Mouse (Mus musculus) liver, embryonic 11.5 days (tissue): ENCODE measurements around the gene Pan3. TPM values are rescaled to one million over a fixed set of nuclear protein-coding genes. Genes with fewer than 3 reads are reported as not detected.
A peak's percentile ranks its signal among the peaks of the same experiment; 100 is the strongest.
"Not testable (repeated sequence)": the region's sequence is repeated elsewhere in the genome, so short reads cannot be mapped to it uniquely, and the experiment has no call there.

Source experiments
- ATAC-seq: fragments of 200-750 bp; cut with Nextera tagmentation; replicated peaks from 2 replicates; pipeline ENCODE4 v1.8.0; 2017; ENCODE audit warnings: moderate number of reproducible peaks, mild to moderate bottlenecking, moderate TSS enrichment, moderate library complexity; ENCODE audit not compliant: low FRiP score
- DNase-seq: peaks from one replicate; pipeline ENCODE4 v3.0.0-alpha.2; 2017; ENCODE audit warnings: low spot score
- H3K27ac ChIP-seq: fragments of 300-500 bp; sonication (generic); 2 replicates; pipeline ENCODE4 v1.5.1; 2014; ENCODE audit warnings: mild to moderate bottlenecking, low read depth, low read length, control low read depth
- H3K27me3 ChIP-seq: fragments of 300-500 bp; sonication (generic); replicated peaks from 2 replicates; pipeline ENCODE4 v1.6.1; 2014; ENCODE audit warnings: low read length, mixed read lengths; ENCODE audit not compliant: control insufficient read depth, insufficient read depth
- H3K36me3 ChIP-seq: fragments of 300-500 bp; sonication (generic); 2 replicates; pipeline ENCODE4 v1.6.1; 2014; ENCODE audit warnings: mild to moderate bottlenecking, low read length, moderate library complexity, mixed read lengths; ENCODE audit not compliant: control insufficient read depth, insufficient read depth
- H3K4me1 ChIP-seq: fragments of 300-500 bp; sonication (generic); replicated peaks from 2 replicates; pipeline ENCODE4 v1.6.1; 2014; ENCODE audit warnings: low read length, mixed read lengths; ENCODE audit not compliant: control insufficient read depth, insufficient read depth
- H3K4me2 ChIP-seq: fragments of 300-500 bp; sonication (generic); 2 replicates; pipeline ENCODE4 v1.6.1; 2014; ENCODE audit warnings: mild to moderate bottlenecking, control low read depth, moderate library complexity
- H3K4me3 ChIP-seq: fragments of 300-500 bp; sonication (generic); 2 replicates; pipeline ENCODE4 v1.5.1; 2014; ENCODE audit warnings: low read depth, low read length, control low read depth
- H3K9ac ChIP-seq: fragments of 300-500 bp; sonication (generic); 2 replicates; pipeline ENCODE4 v1.6.1; 2014; ENCODE audit warnings: low read depth, low read length, control low read depth
- H3K9me3 ChIP-seq: fragments of 300-500 bp; sonication (generic); 2 replicates; pipeline ENCODE4 v1.6.1; 2016; ENCODE audit warnings: low read length, inconsistent platforms, mixed read lengths; ENCODE audit not compliant: control insufficient read depth
- WGBS: fragments of 180-500 bp; shearing (Covaris S2); extraction: QIAGEN DNeasy Blood & Tissue Kit; methylation state at CpG from one replicate; pipeline ENCODE4 v1.1.7; 2014; 5-methylcytosine and 5-hydroxymethylcytosine counted together
- polyA plus RNA-seq: library from polyadenylated mRNA; unstranded; fragments of >200 nt; fragmentation: Nextera tagmentation; extraction: Ambion mirVana; gene quantifications from 2 replicates; pipeline ENCODE4 v1.2.1, GENCODE M21; 2014

The Pan3 gene
- polyA plus RNA-seq, 1 experiment from 2014 or later, result 73.8 TPM

DNA sequence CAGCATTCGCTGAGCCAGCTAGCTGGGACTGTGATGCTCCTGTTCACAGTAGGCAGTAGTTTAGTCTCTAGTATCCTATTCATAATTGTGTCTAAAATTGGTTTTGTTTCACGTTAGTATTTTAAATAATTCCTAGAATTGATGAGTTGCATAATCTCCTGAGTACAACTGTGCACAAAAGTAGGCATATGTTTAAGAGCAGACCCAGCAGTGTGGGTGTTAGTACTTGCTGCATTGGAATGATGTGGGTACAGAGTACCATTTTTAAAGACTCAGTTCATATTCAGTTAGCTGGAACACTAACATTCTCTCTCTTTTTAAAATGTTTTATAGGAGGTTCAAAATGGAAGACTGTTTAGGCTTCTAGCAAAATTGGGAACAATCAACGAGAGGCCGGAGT is 109.4 kb downstream of the Pan3 start:
- DNase-seq (no peak), ATAC-seq (no peak)
- Histone ChIP-seq H3K4me3 (no peak overlapping the region), H3K27ac (no peak overlapping the region), H3K27me3 (no peaks in the 10 kb centered on the region), H3K36me3 (peaks cover 33% of the 10 kb centered on the region), H3K4me2 (no peak overlapping the region), H3K9me3 (no peaks in the 10 kb centered on the region), H3K4me1 (no peaks in the 10 kb centered on the region), H3K9ac (no peak overlapping the region)
- WGBS, result 89% methylated on average over 4 of the region's 4 CpGs

- no peak overlapping the region for H3K9ac ChIP-seq
- no peak overlapping the region for H3K4me2 ChIP-seq
- DNase-seq (no peak), ATAC-seq (no peak)
- no peak overlapping the region for H3K27ac ChIP-seq
- WGBS, result 91% methylated on average over 4 of the region's 4 CpGs
- no peaks in the 10 kb centered on the region for H3K9me3 ChIP-seq
- H3K4me3 ChIP-seq, result no peak overlapping the region
- H3K4me1 ChIP-seq, result no peaks in the 10 kb centered on the region
- H3K36me3 ChIP-seq, result peaks cover 33% of the 10 kb centered on the region
- H3K27me3 ChIP-seq, result no peaks in the 10 kb centered on the region
Measured at GRCm38 (mm10) chr5:147539815-147540214, 109.9 kb downstream of the Pan3 start.

- Histone ChIP-seq H3K27me3 (no peaks in the 10 kb centered on the region), H3K9me3 (no peaks in the 10 kb centered on the region), H3K27ac (no peak overlapping the region), H3K4me1 (no peaks in the 10 kb centered on the region), H3K9ac (no peak overlapping the region), H3K4me2 (no peak overlapping the region), H3K4me3 (no peak overlapping the region), H3K36me3 (peaks cover 42% of the 10 kb centered on the region)
- DNase-seq, result no peak
- ATAC-seq, result no peak
- WGBS, result 67% methylated on average over 6 of the region's 6 CpGs
Measured at GRCm38 (mm10) chr5:147542291-147542690, 112.3 kb downstream of the Pan3 start.

DNA sequence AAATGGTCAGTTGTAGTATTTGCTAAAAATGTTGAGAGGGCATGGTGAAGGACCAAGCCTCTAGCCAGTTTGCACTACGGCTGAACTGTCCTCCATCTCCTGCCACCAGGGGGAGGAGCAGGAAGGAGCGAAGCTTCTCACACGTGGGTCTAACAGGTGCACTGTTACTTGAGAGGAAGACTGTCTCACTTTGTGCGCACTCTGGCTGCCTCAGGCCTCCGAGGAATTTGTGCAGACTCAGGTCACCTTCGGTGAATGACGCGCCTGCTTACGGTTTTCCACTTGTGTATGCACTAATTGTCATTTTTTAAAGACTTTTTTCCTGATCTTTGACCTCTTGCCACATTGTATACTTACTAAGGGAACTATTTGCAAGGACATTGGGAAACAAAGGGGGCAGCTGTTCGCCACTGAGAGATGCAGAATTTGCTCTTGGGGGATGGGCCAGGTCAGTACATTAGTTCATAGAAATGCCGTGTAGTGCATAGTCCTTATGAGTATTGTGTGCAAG is 115.8 kb downstream of the Pan3 start:
- ATAC-seq, result peak; percentile 51; the same call in 1 of the 2 replicates
- no peak overlapping the region for H3K9ac ChIP-seq
- no peak overlapping the region for H3K27ac ChIP-seq

DNA sequence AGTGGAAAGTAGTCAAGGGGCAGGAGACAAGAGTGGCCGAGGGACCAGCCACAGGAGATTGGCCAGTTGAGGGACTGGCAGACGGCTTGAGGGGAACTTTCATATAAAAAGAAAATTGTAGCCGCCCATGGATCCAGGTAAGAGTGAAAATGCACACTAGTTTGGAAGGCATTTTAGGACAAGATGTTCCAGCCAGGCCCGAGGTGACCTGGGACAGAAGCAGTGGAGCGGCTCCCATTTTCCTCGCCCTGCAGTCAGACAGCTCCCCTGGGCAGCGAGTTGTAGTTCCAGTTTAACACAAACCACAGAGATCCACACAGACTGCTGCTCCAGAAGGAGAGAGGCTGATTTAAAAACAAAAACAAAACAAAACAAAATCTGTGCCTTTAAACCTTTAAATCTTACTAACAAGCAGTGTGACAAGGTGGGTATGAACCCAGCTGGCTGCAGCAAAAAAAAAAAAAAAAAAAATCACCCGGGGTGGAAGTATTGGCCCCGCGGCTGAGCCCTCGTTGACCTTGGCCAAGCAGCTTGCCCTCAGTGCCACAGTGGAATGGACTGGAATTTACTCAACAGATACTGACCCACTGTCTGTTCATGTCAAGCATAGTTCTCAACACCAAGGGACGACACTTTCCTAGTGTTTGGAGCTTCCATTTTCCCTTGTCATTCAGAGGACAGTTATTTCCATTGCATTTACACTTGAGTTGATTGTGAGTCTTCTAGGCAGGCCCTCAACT is 119.2 kb downstream of the Pan3 start:
- no peak overlapping the region for H3K9ac ChIP-seq
- H3K9me3 ChIP-seq, result no peaks in the 10 kb centered on the region
- H3K27ac ChIP-seq, result no peak overlapping the region
- 92% methylated on average over 12 of the region's 12 CpGs for WGBS
- no peak overlapping the region for H3K4me3 ChIP-seq
- ATAC-seq (no peak), DNase-seq (no peak)
- H3K4me2 ChIP-seq, result no peak overlapping the region
- peaks cover 25% of the 10 kb centered on the region; the same call in 1 of the 2 replicates for H3K36me3 ChIP-seq
- H3K27me3 ChIP-seq, result no peaks in the 10 kb centered on the region
- H3K4me1 ChIP-seq, result no peaks in the 10 kb centered on the region

More for the DNA sequence above, 115.8 kb downstream of the Pan3 start:
- H3K4me1 ChIP-seq, result no peaks in the 10 kb centered on the region
- H3K9me3 ChIP-seq, result no peaks in the 10 kb centered on the region
- DNase-seq, result no peak
- no peak overlapping the region for H3K4me2 ChIP-seq
- peaks cover 34% of the 10 kb centered on the region; the same call in 1 of the 2 replicates for H3K36me3 ChIP-seq
- H3K27me3 ChIP-seq, result no peaks in the 10 kb centered on the region
- 77% methylated on average over 11 of the region's 11 CpGs for WGBS
- no peak overlapping the region for H3K4me3 ChIP-seq

- Histone ChIP-seq H3K9ac (no peak overlapping the region), H3K27me3 (no peaks in the 10 kb centered on the region), H3K36me3 (peaks cover 12% of the 10 kb centered on the region; the same call in 1 of the 2 replicates), H3K27ac (no peak overlapping the region), H3K9me3 (no peaks in the 10 kb centered on the region), H3K4me3 (no peak overlapping the region), H3K4me1 (no peaks in the 10 kb centered on the region), H3K4me2 (no peak overlapping the region)
- no peak for DNase-seq
- 86% methylated on average over 13 of the region's 13 CpGs for WGBS
- ATAC-seq, result no peak
Measured at GRCm38 (mm10) chr5:147551879-147552627, 122.1 kb downstream of the Pan3 start.

- not testable (repeated sequence) for DNase-seq, H3K4me1 ChIP-seq, H3K4me3 ChIP-seq, ATAC-seq, H3K36me3 ChIP-seq, H3K27ac ChIP-seq, H3K9me3 ChIP-seq, H3K4me2 ChIP-seq, H3K9ac ChIP-seq, H3K27me3 ChIP-seq
- WGBS, result 77% methylated on average over 5 of the region's 6 CpGs
Measured at GRCm38 (mm10) chr5:147557641-147558040, 127.7 kb downstream of the Pan3 start.

DNA sequence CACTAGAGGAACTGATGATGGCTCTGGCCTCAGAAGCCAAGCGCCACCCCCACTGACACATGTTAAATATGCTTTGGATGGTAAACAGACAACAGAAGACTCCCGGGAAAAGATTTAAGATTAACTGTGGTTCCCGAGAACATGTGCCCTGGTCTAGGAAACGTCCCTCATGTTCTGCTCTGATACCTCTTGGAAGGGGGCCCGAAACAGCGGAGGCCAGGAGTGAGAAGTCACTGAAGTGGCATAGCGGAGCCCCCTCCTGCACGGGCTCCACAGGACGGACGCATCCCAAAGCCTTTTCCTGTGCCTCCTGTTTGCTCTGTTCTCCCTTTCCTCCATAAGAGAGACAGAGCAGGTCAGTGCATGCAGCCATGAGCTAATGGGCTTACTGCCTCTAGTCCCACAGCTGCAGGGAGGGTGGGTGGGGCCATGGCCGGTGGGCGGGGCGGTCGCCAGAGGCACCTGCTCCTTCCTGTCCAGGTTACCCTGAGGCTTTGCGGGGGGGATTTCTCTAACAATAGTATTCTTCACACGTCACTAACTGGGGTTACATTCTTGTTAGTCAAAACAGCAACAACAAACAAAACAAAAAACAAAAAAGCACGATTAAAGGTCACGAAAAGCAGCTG is 133.7 kb downstream of the Pan3 start:
- WGBS, result 64% methylated on average over 18 of the region's 18 CpGs
- no peak overlapping the region for H3K4me2 ChIP-seq
- no peak overlapping the region for H3K9ac ChIP-seq
- H3K9me3 ChIP-seq, result no peaks in the 10 kb centered on the region
- peak; percentile 34; the same call in 1 of the 2 replicates for ATAC-seq
- H3K27ac ChIP-seq, result no peak overlapping the region
- no peaks in the 10 kb centered on the region for H3K4me1 ChIP-seq
- no peaks in the 10 kb centered on the region for H3K36me3 ChIP-seq
- no peaks in the 10 kb centered on the region for H3K27me3 ChIP-seq
- H3K4me3 ChIP-seq, result no peak overlapping the region
- no peak for DNase-seq
